Mouse (Mus musculus): Measurements from ENCODE around the gene Fat3.

The Fat3 gene

DNA sequence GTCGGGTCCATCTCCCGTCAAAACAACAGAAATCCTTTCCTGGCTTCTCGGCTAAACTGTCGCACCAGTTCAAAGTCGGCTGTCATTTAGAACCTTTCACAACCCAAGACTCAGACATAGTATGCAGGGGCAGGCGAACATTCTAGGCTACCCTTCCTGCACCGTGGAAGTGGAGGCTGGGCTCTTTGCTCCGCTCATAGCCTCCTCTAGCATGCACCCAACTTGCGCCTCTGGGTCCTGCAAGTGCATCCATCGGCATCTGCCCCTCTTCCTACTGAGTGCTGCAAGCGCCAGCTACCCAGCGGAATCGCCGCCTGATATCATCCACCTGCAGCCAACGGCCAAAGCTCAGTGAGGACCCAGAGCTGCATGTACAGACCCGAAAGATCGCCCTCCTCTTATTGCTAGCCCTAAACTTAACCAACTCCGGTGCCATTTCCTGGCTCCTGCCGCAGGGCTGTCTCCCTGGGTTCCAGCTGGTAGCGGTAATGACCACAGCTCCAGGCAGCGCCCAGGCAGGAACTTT is at the start of gene Fat3:
Fat3 (minus strand) TSS at position 100 of the 526 bp plus-strand sequence.
- DNase-seq (ENCODE audit: low read depth, low spot score), result no peak

DNA sequence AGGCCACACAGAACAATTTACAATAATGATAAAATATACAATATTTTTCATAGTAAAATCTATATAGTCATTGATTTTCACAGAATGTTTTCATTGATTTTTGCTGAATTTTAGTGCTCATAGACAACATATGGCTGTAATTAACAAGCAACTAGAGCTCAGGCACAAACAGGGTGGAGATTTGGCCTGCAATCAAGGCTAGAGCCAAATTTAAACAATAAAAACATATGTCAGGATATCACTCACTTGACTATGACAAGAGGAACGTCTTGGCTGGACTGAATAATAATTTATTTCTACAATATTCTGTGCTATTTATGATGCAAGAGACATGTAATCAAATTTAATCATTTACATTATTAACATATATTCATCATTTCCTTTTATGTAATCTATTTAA is 31.8 kb upstream of the Fat3 start:
- no peak for DNase-seq (ENCODE audit: low read depth, low spot score)

DNA sequence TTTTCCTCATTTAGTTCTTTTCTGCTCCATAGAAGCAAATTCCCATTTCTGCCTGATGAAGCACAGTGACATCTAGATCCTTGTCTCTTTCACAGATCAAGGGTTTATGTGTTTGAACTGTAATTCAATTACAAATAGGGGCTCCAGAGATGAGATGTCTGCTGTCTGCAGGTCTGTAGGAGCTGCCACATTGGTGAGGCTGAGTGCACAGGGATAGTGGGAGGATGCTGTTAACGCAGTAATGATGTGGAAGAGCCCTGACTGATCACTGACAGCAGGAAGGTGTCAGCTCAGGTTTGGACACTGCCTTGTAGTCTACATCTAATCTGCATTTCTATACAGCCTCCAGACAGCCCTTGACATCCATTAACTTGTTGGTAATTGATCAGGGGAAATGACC is 16.5 kb upstream of the Fat3 start:
- DNase-seq (ENCODE audit: low read depth, low spot score), result no peak

GRCm38 (mm10) chr9:16512005-16512404 is 10.9 kb upstream of the Fat3 start:
- DNase-seq (ENCODE audit: low read depth, low spot score), result no peak

DNA sequence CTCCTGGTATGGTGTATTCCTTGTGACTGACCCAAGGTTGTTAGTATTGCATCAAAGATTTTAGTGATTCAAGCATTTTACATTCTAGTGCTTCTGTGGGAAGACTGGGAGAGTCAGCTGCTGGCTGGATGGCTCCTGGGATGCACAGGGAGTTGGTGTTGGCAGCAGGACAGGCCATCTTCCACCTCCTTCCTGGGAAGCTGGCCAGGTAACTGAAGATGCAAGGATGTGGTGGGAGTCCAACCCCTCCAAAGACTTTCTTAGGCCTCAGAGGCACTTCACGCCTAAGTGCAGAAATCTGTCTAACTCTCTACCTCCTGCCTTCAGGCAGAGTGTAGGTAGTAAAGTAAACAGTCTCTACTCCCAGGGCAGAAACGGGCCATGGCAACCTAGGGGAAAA is 2.7 kb upstream of the Fat3 start:
- no peak for DNase-seq (ENCODE audit: low read depth, low spot score)

GRCm38 (mm10) chr9:16502673-16503343 is 1.7 kb upstream of the Fat3 start:
- no peak for DNase-seq (ENCODE audit: low read depth, low spot score)

DNA sequence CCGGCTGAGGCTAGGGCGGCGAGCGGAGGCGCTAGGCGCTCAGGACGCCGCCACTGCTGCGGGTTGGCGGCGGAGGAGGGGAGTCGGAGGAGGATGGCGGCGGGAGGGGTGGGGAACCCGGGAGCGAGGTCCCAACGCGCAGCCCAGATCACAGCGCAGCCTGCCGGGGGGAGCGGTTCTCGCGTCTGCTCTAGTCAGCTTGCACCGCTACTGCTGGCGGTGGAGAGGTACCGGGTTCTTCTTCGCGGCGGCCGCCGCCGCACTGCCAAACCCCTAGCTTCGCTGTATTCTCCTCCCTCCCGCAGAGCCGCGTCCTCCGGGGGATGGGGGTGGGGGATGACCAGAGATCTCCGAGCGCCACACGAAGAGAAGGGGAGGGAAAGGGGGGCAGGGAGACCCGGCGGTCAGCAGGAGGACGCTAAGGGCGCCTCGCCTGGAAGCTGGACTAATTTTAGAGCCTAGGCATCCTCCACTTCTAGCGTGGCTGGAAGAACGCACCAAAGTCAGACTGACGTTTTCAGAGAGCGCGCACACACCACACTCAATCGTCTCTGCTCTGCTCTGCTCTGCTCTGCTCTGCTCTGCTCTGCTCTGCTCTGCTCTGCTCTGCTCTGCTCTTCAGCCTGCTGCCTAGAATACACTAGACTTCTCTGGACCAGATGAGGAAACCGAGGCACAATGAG is 1.0 kb upstream of the Fat3 start:
- DNase-seq (ENCODE audit: low read depth, low spot score), result no peak

DNA sequence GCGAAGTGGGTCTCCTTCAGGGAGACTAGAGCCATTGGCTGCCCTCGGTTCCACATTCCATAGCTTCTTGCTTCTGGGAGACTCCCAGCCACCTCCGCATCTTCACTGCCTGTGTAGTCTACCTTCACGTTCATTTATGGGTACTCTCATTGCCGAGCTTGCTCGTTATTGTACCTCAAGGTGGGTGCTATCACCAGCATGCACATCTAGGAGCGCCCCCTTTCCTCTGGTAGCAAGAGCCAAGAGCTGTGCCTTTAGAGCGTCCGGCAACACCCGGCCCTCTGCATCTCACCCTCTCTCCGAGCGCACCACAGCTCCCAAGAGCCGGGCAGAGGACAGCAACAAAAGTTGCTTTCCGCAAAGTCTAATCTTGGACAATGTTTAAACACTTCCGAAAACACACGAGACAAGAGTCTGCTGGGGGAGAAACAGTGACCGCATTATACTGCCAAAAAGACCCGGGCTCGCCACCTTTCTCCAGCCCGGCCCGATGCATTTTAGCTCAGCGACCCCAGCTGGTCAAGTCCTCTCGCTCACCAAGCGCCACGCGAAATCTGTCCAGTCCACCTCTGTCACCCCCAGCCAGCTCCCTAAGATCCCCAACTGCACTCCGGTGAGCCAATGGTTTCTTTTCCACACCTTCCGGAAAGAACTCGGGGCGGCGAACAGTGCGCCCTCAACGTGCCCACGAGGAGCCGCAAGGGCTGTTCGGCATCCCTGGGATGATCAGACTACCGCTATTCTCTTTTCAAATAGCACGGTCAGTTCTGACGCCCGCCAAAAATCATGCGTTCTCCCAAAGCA is 501 bp downstream of the Fat3 start:
- no peak for DNase-seq (ENCODE audit: low read depth, low spot score)

GRCm38 (mm10) chr9:16499621-16500381 is 1.3 kb downstream of the Fat3 start:
- no peak for DNase-seq (ENCODE audit: low read depth, low spot score)

DNA sequence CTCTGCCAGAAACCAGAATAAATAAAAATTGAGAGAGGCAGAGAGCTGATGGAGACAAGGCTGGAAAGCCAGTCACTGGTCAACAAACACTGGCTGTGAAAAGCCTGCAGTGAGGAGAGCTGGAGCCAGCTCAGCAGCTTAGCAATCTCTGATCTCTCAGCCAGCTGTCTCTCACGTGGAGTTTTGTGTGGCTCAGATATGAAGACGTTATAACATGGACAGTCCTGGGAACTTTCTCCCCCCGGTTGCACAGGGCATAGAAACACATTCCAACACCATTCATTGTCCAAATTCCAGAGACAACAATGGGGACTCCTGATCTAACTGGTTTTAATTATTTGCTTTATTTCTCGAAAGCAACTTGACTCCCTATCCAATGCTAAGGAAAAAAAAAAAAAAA is 2.2 kb downstream of the Fat3 start:
- DNase-seq (ENCODE audit: low read depth, low spot score), result no peak

GRCm38 (mm10) chr9:16497361-16497760 is 3.7 kb downstream of the Fat3 start:
- DNase-seq (ENCODE audit: low read depth, low spot score), result no peak

DNA sequence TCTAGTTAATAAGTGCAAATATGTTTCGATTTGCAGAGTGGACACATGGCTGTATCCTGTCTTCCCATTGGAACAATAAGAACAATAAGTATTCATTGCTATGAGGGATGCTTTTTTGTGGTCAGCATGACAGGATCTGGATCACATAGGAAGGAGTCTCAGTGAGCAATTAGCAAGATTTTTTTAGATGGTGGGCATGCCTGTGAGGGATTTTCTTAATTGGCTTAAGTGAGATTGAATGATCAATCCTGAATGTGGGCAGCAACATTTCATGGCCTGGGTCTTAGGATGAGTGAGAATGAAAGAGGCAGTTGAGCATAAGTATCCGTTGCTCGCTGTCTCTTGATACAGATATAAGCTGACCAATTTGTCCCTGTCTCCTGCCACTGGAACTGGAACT is 4.8 kb downstream of the Fat3 start:
- no peak for DNase-seq (ENCODE audit: low read depth, low spot score)

- no peak for DNase-seq (ENCODE audit: low read depth, low spot score)
These were observed 11.4 kb downstream of the Fat3 start for GRCm38 (mm10) chr9:16489661-16490060.

DNA sequence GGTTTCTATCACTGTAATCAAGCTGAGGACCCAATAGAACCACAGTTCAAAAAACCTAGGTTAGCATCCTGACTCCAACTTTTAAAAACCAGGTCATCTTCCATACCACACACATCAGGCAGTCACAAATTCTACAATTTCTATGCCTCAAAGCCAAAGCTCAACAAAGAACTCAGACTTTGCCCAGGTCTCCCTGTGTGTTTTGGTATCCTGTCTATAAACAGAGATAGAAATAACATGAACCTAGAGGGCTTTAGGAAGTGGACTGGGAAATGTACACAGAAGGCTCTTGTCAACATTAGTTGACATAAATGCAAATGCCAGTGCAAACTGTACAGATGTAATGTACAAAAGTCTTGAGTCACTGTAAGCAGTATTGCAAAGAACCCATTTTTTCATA is 13.5 kb downstream of the Fat3 start:
- DNase-seq (ENCODE audit: low read depth, low spot score), result no peak

- no peak for DNase-seq (ENCODE audit: low read depth, low spot score)
These were observed 14.9 kb downstream of the Fat3 start for GRCm38 (mm10) chr9:16486229-16486628.

GRCm38 (mm10) chr9:16485173-16485572 is 15.9 kb downstream of the Fat3 start:
- no peak for DNase-seq (ENCODE audit: low read depth, low spot score)

DNA sequence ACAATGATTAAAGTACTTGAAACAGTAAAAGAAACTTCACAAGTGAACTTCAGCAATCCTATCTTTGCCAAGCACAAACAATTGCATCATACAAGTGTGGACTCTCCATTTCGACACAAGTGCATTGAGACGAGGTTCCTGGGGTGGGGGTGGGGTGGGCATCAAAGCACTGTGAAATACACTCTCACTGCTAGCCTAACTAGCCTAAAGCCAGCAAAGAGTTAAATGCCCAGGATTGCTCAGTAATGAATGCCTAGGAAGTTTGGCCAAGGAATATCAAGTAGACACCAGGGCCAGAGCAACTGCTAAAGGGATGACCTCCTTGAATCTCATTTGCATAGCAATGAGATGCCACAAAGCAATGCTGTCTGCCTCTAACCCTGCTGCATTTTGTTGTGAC is 16.3 kb downstream of the Fat3 start:
- DNase-seq (ENCODE audit: low read depth, low spot score), result no peak

- DNase-seq (ENCODE audit: low read depth, low spot score), result no peak
These were observed 39.6 kb downstream of the Fat3 start for GRCm38 (mm10) chr9:16461491-16461890.

DNA sequence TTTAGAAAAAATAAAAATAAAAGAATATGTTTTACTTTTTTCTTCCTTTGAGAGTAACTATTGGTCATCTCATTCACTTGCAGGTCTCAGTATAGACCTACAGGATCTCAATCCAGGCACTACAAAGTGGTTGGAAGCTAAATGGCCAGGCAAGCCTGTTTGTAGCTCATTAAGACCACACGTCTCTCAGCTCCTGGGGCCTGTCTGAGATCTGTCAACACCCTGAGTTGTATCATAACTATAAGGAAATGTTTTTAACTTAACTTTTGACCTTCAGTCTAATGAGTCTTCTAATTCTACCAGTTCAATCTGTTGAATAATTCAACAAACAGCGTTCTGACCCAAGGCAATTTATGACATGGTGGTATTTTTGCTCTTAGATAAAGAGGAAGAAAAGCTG is 40.5 kb downstream of the Fat3 start:
- DNase-seq (ENCODE audit: low read depth, low spot score), result no peak

GRCm38 (mm10) chr9:16441930-16442329 is 59.2 kb downstream of the Fat3 start:
- DNase-seq (ENCODE audit: low read depth, low spot score), result no peak

DNA sequence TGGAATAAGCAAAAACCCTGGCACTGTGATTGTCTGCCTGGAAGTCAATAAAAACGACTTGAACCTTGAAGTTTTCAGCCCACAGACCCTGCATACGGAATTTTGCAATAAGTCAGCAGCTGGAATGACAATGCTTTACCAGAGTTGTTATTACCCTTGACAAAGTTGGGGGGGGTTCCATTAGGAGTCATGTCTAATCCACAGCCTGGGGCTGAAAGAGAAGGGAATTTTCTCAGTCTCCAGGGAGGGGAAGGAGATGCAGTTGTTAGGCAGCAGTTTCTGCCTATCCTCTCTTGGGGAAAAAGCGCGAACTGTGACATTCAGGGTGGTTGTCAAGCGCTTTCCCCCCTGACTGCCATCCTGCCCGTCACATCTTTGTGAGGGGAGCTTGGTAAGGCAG is 60.4 kb downstream of the Fat3 start:
- DNase-seq (ENCODE audit: low read depth, low spot score), result no peak

- DNase-seq (ENCODE audit: low read depth, low spot score), result no peak
These were observed 61.1 kb downstream of the Fat3 start for GRCm38 (mm10) chr9:16439941-16440340.
